Mouse (Mus musculus) heart, postnatal 0 days (tissue): Measurements from ENCODE around the gene Il2rb.

Experiments used
- CTCF ChIP-seq: IDR thresholded peaks from 2 replicates; pipeline ENCODE4 v1.5.1; 2016; ENCODE audit warnings: antibody characterized with exemption, control low read depth, low read depth
- EP300 ChIP-seq: IDR thresholded peaks from 2 replicates; pipeline ENCODE4 v1.6.1; 2016; ENCODE audit warnings: antibody characterized with exemption, low read depth

DNA sequence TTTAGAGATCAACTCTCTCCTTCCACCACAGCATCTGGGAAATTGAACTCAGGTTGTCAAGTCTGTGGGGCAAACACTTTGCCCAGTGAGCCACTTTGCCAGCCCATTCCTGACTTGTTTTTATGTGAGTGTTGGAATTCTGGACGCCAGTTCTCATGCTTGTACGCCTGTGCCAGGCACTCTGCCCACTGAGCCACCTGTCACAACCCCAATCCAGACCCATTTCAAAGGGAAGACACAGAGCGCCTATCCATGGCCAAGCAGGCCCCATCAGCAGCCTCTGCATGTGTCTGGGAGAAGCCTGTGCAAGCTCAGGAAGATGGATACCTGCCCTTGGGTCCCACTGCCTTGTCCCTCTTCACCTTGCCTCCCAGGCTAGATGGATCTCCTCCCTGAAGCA lies 3.8 kb downstream of the Il2rb start:
- TF ChIP-seq CTCF (no peak), EP300 (no peak)
